Mouse (Mus musculus) hindlimb bud, embryonic 11.5 days (tissue): ENCODE results near the gene Ccdc142.

Source experiments
- DNase-seq: peaks from one replicate; pipeline ENCODE4 v3.0.0-alpha.2; 2012; ENCODE audit warnings: low read depth, low spot score; ENCODE audit errors: extremely low spot score

Gene Ccdc142

DNA sequence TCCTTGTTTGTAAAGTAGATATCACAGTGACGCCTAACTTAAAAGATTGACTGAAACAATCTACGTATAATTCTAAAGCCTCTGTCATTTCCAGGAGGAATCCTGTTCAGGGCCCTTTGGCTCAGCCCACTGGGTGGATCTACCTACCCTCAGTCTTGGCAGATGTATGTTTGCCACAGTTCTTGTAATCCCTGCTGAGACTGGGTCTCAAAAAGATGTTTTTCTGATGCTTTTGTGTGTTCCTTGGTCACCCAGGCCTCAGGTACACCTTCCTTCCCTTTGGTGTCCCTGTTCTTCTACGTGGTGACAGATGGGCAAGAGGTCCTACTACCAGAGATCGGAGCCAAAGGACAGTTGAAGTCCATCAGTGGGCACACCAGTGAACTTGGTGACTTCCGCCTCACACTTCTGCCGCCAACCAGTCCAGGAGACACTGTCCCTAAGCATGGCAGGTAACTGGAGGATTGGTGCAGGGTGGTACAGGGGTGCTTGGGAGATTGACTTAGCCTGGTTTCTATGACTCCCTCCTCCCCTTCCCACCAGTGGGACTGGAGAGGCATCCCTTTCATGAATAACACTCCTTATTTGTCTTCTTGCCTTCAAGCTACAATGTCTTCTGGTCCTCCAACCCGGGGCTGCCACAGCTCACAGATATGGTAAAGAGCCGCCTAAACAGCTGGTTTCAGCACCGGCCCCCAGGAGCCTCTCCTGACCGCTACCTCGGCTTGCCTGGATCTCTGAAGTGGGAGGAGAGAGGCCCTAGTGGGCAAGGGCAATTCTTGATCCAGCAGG lies 15.2 kb downstream of the Ccdc142 start:
- no peak for DNase-seq

DNA sequence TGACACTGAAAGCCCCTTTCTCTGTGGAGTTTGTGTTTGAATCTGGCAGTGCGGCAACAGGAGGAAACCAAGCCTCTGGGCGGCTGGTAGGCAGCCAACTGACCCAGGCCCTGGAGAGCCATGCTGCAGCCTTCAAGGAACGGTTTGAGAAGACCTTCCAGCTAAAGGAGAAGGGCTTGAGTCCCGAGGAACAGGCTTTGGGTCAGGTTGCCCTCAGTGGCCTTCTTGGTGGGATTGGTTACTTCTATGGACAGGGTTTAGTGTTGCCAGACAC lies 15.7 kb downstream of the Ccdc142 start:
- DNase-seq = no peak

DNA sequence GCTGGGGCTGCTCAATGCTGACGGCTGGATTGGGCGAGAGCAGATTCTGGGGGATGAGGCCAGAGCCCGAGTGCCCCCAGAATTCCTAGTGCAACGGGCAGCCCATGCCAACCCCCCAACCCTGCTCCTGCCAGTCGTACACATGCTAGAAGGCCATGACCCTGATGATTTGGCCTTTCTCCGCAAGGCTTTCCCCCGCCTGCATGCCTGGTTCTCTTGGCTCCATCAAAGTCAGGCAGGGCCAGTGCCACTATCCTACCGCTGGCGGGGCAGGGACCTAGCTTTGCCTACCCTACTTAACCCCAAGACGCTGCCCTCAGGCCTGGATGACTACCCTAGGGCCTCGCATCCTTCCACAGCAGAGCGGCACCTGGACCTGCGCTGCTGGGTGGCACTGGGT lies 16.2 kb downstream of the Ccdc142 start:
- DNase-seq = no peak

DNA sequence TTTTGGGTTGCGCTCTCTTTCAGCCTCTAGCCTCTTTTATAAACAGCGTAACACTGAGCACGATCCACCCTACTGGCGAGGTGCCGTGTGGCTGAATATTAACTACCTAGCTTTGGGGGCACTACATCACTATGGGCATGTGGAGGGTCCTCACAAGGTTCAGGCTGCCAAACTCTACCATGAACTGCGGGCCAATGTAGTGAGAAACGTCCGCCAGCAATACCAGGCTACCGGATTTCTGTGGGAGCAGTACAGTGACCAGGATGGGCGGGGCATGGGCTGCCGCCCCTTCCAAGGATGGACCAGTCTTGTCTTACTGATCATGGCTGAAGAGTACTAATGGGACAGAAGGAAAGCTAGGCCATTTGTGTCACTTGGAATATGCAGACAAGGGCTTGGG lies 17.0 kb downstream of the Ccdc142 start:
- no peak for DNase-seq

DNA sequence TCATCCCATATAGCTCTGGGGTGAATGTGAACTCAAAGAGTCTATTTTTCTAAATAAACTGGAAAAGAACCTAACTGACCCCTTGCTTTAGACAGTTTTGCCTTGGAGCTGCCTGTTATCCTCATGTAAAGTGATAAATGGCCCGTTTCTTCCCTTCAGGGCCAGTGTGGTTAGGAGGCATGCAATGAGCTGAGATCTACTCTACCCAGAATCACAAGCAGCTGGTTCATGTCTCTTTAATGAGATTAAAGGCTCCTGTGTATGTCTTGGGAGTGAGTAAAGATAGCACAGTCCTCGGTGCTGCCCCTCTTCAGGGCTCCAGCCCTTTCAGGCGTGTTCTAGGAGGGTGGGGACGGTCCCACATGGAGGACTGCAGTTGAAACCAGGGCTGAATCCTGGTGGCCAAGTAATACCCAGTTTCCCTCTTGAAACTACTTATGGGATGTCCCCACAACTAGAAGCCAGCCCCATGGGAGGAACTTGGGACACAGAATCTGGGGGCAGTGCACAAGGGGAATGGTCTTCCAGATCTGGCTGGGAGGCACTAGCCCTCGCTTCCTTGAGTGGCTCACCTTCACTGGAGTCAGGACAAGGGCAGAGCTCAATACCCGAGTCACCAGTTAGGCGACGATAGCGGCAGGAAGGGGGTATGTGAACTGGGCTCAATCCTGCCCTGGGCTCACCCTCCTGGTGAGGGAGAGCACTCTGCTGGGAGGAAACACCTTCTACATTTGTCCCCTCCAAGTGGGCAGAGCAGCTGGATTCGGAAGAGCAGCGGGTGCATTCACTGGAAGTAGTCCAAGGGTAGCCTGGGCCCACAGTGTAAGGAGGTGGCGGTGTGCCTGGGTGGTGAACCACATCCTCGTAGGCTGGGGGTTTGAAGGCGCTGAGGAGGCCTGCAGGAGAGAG lies 17.7 kb downstream of the Ccdc142 start:
- no peak for DNase-seq

DNA sequence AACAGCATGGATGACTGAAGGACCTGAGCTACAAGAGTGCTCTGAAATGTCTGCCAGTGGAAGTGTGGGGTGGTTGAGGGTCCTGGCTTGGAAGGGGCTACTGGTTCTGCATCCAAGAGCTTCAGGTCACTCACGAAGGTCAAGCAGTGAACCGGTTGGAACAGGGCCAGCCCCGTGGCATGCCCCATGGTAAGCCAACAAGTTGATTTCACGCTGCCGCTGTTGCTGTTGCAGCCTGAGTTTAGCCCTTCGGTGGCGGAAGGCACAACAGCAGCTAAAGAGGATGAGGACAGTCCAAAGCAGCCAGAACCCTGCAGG lies 18.3 kb downstream of the Ccdc142 start:
- DNase-seq = no peak

DNA sequence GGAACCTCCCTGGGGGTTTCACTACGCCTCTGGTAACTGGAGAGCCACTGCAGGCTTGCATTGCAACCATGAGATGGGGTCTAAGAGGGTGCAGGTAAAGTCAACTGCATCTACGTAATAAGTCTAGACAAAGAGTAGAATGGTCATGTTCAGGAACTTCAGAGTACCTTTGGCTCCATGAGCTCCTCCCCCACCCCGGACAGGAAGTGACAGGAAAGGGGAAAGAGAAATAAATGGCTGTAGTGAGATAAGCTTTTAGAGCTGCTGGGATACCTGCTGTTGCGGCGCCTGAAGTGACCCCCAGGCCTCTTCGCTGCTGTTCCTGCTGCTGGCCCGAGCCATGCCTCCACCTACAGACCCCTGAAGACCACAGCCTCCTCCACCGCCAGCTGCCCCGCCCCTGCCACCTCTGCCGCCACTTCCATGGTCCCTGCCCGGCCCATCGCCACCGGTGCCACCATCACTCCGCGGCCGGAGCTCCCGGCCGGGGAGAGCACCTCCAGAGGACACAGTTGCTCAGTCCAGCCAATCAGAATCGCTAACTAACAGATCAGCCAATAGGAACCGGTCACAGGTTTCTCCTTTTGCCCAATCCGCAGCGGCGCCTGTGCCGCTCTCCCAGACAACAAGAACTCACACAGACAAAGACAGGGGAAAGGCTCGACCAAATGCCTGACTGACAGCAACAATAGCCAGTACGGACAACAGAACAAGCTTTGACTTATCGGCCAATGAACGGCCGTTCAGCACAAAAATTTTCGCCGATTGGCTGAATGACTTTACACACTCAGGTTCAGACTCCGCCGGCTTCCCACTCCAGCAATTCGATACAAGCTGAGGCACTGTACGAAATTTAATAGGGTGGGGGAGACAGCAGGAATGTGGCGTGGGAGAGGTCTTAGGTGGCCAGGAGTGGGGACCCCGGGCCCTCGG lies 19.8 kb downstream of the Ccdc142 start, which contains the start of gene Wbp1:
Wbp1 (minus strand) TSS at position 630 of the 933 bp plus-strand sequence.
- peak; percentile 99 for DNase-seq

DNA sequence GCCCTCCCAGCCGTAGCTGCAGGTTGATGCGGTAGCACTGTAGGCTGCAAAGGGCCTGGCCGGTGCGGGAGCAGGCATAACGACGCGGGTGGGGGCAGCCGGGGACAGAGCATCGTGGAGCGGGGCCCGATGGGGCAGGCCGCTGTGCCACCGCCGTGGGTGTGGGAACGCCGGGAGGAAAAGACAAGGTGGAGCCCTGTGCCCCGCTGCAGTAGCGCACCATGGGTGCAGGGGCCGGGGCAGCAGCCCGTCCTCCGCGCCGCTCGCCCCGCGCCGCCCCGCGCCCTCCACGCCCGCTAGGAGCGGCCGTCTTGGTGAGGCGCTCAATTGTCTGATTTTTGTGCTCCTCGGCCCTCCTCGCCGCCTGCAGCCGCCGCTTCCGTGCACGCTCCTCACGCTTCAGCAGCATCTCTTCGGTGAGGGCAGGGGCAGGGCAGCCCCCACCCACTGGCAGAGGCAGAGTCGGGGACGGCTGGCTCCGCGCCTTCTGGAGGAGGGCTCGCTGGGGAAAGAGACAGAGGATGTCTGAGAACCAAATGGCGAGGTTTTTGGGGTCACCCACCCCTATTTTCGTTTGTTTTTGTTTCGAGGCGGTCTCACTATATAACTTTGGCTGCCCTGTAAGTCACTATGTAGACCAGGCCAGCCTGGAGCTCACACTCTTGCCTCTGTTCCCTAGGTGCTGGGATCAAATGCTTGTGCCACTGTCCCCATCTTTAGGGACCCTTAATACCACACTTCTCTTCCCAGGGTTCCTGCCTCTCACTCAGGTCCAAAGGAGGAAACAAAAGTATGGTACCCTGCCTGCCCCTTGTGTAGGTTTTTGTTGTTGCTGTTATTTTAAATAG lies 20.7 kb downstream of the Ccdc142 start:
- DNase-seq = no peak

DNA sequence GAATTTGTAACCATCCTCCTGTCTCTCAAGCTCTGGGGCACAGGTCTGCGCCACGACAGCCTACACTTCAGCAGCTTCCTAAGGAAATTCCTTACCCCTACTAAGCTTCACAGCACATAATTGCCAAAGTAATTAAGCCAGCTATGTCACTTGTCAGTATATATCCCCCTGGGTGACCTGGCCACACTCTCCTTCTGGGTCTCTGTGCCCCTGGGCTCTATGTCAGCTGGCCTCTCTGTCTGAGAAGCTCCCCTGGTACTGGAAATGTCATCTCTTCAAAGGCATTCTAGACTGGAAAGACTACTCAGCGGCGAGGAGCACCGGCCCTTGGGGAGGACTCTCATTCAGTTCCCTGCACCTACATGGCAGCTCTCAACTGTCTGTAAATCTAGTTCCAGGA lies 21.6 kb downstream of the Ccdc142 start:
- DNase-seq = no peak

DNA sequence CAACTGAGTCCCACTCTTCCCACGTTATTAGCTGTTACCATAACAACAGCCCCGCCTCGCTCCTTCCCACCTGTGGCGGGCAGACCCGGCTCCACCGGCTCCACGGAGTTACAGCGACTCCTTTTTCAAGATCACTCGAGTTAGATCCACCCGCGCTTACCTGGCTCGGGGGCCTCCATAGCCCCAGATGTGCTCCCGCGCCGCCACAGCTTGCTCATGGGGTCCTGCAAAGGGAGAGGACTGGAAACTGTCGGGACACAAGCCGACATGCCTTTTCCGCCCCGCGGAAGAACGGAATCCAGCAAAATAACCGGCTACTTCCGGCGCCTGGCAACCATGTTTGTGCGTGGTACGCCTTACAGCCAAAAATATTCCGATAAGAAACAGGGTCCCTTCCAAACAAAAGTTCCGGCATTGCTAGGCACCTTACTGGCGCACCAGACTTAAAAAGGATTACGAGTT lies 23.5 kb downstream of the Ccdc142 start:
- peak; percentile 91 for DNase-seq

DNA sequence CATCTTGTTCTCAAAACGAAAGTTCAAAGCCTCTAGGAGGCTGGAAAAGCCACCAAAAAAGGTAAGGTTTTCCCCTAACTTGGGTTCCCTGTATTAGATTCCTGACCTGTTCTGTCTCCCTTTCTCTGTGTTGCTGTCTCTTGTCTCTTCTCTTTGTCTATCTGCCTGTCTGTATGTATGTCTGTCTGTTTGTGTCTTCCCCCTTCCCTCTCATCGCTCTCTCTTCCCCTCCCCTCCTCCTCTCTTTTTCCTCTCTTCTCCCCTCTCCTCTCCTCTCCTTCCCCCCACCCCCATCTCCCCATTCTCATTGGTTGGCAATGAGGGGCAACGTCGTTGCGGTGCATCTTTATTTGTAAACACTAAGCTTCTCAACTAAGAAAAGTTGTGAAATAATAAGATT lies 23.9 kb downstream of the Ccdc142 start, which contains the start of gene Ino80b:
Ino80b (minus strand) TSS at position 101 of the 400 bp plus-strand sequence.
- DNase-seq = no peak

DNA sequence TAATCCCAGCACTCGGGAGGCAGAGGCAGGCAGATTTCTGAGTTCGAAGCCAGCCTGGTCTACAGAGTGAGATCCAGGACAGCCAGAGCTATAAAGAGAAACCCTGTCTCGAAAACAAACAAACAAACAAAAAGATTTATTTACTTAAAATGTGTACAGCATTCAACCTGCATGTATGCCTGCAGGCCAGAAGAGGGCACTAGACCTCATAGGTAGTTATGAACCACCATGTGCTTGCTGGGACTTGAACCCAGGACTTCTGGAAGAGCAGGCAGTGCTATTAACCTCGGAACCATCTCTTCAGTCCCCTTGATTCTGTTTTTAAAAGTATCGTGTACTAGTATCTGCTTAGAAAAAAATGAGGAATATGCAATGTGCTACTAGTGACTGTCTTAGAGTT lies 26.0 kb downstream of the Ccdc142 start:
- no peak for DNase-seq

DNA sequence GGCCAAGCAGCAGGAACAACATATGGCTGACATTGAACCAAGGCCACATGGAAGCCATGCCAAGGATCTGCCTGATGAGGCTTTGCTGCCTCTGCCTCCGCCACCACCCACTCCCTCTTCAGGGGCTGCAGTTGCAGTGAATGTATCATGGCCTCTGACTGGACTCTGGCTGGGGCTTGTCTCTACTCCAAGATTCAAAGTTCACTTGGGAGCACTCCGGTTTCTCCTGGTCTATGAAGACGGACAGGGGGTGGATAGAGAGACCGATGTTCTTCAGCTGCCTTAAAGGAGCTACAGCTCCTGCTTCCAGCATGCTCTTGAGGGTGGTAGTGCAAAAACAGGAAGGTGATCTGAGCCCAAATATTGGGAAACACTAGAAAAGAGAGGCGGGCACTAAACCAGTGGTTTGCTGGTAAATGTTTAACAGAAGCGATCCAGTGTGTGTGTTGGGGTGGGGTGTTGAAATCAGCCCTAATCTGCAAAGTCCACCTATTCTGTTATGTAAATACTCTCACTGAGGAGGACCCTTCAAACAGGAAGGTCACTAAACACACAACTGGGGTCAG lies 30.2 kb downstream of the Ccdc142 start:
- no peak for DNase-seq

DNA sequence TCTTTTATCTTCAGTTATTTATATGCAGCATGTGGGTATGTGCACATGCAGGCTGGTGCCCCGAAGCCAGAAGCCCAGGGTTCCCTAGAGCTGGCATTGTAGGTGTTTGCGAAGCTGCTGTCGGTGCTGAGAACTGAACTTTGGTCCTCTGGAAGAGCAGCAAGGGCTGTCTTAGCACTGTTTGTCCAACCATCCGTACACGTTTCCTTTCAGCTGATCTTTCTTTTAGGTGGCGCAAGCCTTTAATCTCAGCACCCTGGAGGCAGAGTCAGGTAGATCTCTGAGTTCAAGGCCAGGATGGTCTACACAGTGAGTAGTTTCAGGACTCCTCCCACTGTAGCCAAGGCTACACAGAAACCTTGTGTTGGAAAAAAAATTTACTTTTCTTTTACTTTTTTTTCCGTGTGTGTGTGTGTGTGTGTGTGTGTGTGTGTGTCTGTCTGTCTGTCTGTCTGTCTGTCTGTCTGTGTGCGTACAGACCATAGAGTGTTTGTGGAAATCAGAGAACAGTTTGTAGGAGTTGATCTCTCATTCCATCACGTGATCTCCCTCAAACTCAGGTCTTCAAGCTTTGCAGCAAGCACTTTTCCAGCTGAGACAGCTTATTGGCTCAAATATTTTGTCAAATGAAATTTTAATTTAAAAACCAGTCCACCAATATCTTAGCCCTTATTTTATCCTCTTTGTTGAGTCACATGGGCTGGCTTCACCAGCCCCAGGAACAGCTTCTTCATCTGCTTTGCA lies 30.9 kb downstream of the Ccdc142 start:
- no peak for DNase-seq

DNA sequence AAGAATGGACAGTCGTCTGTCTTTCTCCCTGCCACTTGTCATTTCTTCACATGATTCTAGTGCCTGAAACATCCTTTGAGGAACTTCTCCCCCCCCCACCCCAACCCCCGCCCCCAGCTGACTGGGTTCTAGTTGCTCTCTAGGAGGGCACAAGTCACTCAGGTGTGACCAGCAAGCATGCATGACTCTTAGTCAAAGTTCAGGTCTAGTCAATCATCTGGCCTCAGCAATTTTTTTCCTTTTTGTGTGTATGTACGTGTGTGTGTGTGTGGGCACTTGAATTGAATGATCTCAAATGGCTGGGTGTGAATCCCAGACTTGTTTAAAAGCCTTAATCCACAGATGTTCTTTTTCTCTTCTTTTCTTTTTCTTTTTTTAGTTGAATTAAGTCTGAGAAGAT lies 32.8 kb downstream of the Ccdc142 start:
- DNase-seq = no peak

DNA sequence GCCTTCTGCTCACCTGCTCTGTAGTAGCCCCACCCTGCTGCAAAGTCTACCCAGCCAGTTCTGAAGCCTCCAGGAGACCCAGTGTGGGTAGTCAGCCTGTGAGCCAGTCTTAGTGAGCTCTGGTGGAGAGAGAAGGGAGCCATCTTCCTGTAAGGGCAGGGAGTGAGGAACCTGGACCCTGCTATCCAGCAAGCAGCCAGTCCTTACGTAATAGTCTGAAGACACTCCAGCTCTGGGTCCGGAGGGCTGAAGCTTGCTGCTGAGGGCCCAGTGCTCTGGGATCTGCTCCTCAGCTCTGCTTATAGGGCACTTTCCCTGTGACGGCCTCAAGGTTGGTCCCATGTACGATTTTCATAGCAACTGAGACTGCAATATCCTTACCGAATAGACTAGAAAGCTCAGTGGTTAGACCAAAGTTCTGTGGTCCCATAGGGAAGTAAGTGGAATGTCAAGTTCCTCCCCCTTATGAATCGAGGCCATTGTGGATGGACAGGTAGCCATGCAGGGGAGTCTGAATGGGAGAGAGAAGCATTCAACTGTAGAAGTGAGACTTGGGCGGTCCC lies 33.6 kb downstream of the Ccdc142 start, which contains the start of gene Rtkn:
Rtkn (plus strand) TSS at position 513 of the 563 bp plus-strand sequence.
- DNase-seq = no peak

DNA sequence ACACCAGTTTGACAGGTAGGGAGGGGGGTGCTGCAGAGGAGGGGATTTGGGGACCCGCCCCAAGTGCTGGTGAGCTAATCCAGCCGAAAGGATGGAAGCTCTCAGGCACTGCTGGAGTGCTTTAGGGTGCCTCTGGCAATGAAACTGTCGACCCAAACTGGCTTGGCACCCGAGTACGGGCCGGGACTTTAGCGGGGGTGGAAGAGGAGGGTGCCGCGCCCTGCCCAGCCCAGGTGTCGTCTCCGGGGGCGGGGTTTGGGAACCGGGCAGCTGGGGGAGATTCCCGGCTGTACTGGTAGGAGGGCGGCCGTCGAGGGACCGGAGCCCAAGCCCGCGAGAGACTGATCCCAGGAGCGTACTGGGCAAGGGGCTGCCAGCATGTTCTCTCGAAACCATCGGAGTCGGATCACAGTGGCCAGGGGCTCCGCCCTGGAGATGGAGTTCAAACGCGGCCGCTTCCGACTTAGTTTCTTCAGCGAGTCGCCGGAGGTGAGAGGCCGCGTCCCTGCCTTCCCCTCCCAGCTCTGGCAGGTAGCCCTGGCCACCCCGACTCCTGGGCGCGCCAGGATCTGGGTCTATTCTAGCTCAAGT lies 34.3 kb downstream of the Ccdc142 start:
- DNase-seq = no peak

DNA sequence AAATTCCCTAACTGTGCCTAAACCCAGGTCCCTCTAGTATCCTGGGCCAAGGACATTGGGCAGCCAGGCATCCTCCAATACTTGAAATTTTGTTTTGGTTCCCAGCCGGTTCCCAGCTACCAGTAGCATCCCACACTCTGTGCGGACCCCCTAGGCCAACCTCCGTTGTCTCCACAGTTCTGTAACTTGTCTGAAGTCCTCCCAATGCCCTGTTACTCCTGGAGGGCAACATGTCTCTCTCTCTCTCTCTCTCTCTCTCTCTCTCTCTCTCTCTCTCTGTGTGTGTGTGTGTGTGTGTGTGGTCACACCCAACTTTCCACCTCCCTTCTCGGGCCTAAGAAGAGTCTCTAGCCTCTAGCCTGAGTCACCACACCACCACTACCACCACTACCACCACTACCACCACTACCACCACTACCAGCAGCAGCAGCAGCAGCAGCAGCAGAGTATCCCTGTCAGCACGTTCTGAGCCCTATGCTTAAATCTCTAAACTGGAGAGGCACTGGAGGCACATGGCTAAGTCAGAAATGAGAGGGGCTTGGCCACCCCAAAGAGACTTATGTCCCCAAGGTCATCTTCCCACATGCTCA lies 35.0 kb downstream of the Ccdc142 start:
- DNase-seq = no peak
